Mouse (Mus musculus): Measurements from ENCODE around the gene Gm11237. TPM values are rescaled to one million over a fixed set of nuclear protein-coding genes. Genes with fewer than 3 reads are reported as not detected.
"Not testable (repeated sequence)": the region's sequence is repeated elsewhere in the genome, so short reads cannot be mapped to it uniquely, and the experiment has no call there.

Gene Gm11237
- total RNA-seq (2015) (not detected in 2 replicates), total RNA-seq (2017) (not detected in 2 replicates)

GRCm38 (mm10) chr4:73622684-73623083 is at the start of gene Gm11237:
Gene Gm11237 (plus strand): TSS chr4:73622984.
- not testable (repeated sequence) for ATAC-seq (ENCODE audit: poor library complexity, severe bottlenecking)

DNA sequence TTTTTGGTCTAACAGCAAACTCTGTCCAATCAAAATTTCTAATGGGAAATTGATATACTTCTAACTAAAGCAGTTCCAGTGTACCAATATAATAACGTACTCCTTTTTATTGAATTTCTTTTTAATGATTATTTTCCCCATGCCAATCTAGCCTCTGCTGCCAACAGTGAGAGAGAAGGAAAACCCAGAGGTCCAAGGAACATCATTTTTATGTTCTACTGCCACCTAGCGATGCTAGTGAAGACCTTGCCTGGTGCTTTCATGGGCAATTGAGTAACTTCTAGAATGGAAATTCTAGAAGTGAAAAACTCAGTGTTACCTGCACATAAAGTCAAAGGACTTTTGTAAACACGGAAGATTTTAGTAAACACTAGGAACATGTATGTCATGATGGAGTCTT is 23.5 kb upstream of the Gm11237 start:
- no peak for ATAC-seq (ENCODE audit: poor library complexity, severe bottlenecking)

DNA sequence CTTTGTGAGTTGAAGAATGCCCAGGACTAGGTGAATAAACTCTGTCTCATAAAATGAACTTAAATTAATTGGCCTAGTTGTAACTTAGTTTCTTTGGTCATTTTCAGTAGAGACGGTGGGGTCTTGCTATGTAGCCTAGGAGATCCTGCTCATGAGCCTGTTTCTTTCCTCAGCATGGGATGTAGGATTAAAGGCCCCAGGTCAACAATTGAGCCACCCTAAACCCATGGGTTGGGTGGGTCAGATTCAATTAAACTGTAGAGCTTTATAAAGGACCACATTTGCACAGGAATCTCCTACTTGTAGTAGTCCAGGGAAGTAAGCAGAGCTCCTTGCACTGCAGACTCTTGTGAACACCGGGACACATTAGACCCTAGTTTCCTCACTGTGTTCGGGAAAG is 15.2 kb upstream of the Gm11237 start, which contains the start of gene Gm11238:
Gene Gm11238, plus strand, starts transcription at position 301 of the 400 bp plus-strand sequence.
- ATAC-seq (ENCODE audit: poor library complexity, severe bottlenecking) = not testable (repeated sequence)

GRCm38 (mm10) chr4:73637821-73638220 is 15.0 kb downstream of the Gm11237 start, which contains the start of gene Gm11236:
Gene Gm11236 (plus strand): TSS chr4:73638121.
- not testable (repeated sequence) for ATAC-seq (ENCODE audit: poor library complexity, severe bottlenecking)

GRCm38 (mm10) chr4:73661864-73662263 is 39.1 kb downstream of the Gm11237 start:
- not testable (repeated sequence) for ATAC-seq (ENCODE audit: poor library complexity, severe bottlenecking)

- not testable (repeated sequence) for ATAC-seq (ENCODE audit: poor library complexity, severe bottlenecking)
Measured at GRCm38 (mm10) chr4:73668054-73668453, 45.3 kb downstream of the Gm11237 start, which contains the start of gene Gm11239. Gene Gm11239 (plus strand): TSS chr4:73668354.

Other genes starting within 250 kb of the Gm11237 start
- gene Gm11487, start 217.9 kb upstream of the Gm11237 start, total RNA-seq (2015) = not detected in 2 replicates
- not detected in 2 replicates for gene Gm11487, start 217.9 kb upstream of the Gm11237 start, total RNA-seq (2017)
- not detected in 2 replicates for gene Gm11238, start 15.1 kb upstream of the Gm11237 start, total RNA-seq (2015)
- gene Gm11238, start 15.1 kb upstream of the Gm11237 start, total RNA-seq (2017) = not detected in 2 replicates
- not detected in 2 replicates for gene Gm11236, start 15.1 kb downstream of the Gm11237 start, total RNA-seq (2015)
- not detected in 2 replicates for gene Gm11236, start 15.1 kb downstream of the Gm11237 start, total RNA-seq (2017)
- not detected in 2 replicates for gene Gm11239, start 45.4 kb downstream of the Gm11237 start, total RNA-seq (2015)
- not detected in 2 replicates for gene Gm11239, start 45.4 kb downstream of the Gm11237 start, total RNA-seq (2017)
- gene Gm428, start 60.5 kb downstream of the Gm11237 start, total RNA-seq (2015) = not detected in 2 replicates
- not detected in 2 replicates for gene Gm428, start 60.5 kb downstream of the Gm11237 start, total RNA-seq (2017)
- not detected in 2 replicates for gene Rasef, start 168.0 kb downstream of the Gm11237 start, total RNA-seq (2015)
- not detected in 2 replicates for gene Rasef, start 168.0 kb downstream of the Gm11237 start, total RNA-seq (2017)